Mouse (Mus musculus): Measurements from ENCODE around the gene Bcas1. TPM values are rescaled to one million over a fixed set of nuclear protein-coding genes. Genes with fewer than 3 reads are reported as not detected.

The Bcas1 gene
- polyA plus RNA-seq, 1 experiment from 2014 or later, result 2.1 TPM

DNA sequence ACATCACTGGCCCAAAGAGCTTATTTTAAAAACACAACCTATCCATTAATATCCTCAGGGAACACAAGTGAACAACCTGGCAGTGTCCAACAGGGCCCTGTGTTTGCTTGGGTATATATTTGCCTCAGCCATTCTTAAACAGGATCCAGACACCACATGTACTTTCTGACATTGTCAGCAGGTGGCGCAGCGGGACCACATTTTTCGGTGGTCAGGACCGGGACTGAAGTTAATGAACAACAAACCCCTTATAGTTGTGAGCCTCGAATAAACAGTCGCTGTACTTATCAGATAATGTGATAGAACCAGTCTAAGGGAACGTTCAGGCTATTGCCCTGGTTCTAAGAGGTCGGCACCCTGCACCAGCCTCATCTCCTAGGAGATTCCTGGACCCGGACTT is 23.3 kb upstream of the Bcas1 start:
- peak; percentile 45; the same call in 1 of the 2 replicates for ATAC-seq
- H3K36me3 ChIP-seq (ENCODE audit: poor library complexity, severe bottlenecking), result no peaks in the 10 kb centered on the region
- no peak overlapping the region for H3K4me2 ChIP-seq
- WGBS, result 9% methylated on average over 9 of the region's 9 CpGs
- H3K27me3 ChIP-seq, result no peaks in the 10 kb centered on the region; the same call in 1 of the 2 replicates
- no peak overlapping the region for H3K27ac ChIP-seq
- no peak overlapping the region for H3K9ac ChIP-seq
- H3K4me3 ChIP-seq, result no peak overlapping the region
- H3K9me3 ChIP-seq (replicated peaks), result no peaks in the 10 kb centered on the region
- H3K4me1 ChIP-seq, result peaks cover 11% of the 10 kb centered on the region; the same call in 1 of the 2 replicates

DNA sequence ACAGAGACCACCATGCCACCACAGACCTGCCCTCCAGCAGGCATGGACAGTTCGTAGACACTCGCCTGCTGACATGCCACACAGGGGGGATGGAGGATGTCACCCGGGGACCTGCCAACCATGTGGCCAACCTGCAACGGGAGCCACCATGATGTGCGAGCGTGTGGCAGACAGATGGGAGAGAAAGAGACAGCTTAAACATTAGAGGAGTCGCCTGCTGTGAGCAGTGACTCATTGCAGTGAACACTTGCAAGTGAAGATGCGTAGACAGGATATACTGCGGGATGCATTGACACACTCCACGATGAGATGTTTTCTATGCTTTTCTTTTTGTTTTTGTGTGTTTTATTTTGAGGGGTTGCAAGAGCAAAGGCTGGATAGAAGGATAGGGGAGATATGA is 20.0 kb upstream of the Bcas1 start:
- no peak for ATAC-seq
- Histone ChIP-seq H3K36me3 (ENCODE audit: poor library complexity, severe bottlenecking) (no peaks in the 10 kb centered on the region), H3K9me3 (replicated peaks) (no peaks in the 10 kb centered on the region), H3K27me3 (no peaks in the 10 kb centered on the region; the same call in 1 of the 2 replicates), H3K4me3 (no peak overlapping the region), H3K4me1 (peaks cover 11% of the 10 kb centered on the region; the same call in 1 of the 2 replicates), H3K9ac (no peak overlapping the region), H3K27ac (0 out of 2 replicates have a peak overlapping the region, but pooled peaks have one; percentile 15), H3K4me2 (no peak overlapping the region)
- 67% methylated on average over 10 of the region's 10 CpGs for WGBS

DNA sequence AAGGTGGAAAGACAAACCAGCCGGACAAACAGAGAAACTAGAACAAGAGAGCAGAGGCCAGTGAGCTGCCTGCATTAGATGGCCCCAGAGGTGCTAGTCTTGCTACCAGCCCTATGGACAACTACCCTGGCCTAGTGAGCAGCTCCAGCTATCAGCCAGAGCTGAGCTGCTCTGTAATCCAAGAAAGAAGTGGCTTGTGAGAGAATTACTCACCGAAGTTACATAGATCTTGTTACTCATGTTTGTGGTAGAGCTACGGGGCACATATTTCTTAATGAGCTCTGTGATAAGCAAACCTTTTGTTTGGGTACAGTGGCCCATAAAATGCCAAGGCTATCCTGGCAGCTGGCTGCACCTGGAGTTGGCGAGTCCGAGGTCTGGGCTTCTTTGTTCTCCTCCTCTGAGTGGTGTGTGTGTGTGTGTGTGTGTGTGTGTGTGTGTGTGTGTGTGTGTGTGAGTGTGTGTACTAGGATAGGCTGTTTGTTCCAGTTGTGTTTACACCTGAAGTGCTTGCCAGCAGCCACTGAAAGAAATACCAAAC is 19.3 kb upstream of the Bcas1 start:
- WGBS, result 43% methylated on average over 5 of the region's 5 CpGs

DNA sequence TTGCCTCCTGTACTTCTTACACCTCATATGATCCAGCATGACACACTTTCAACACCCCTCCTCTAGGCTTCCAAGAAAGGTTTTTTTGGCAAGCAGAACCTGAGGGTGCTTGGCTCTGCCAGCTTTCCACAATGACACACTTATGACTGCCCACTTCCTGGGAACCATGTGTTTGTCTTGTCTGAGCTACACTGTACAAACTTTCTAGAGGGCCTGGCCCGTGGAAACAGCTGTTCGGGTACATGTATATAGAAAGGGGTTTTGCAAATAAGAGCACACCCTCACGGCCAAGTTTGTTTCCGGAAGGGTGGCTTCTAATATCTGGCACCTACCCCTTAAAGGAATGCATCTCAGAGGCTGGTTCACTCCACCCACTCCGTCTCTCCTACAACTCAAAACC is 18.2 kb upstream of the Bcas1 start:
- 91% methylated on average over 5 of the region's 5 CpGs for WGBS
- Histone ChIP-seq H3K27ac (no peak overlapping the region), H3K27me3 (no peaks in the 10 kb centered on the region; the same call in 1 of the 2 replicates), H3K4me3 (no peak overlapping the region), H3K9me3 (replicated peaks) (no peaks in the 10 kb centered on the region), H3K4me1 (peaks cover 11% of the 10 kb centered on the region; the same call in 1 of the 2 replicates), H3K4me2 (no peak overlapping the region), H3K36me3 (ENCODE audit: poor library complexity, severe bottlenecking) (no peaks in the 10 kb centered on the region), H3K9ac (no peak overlapping the region)
- ATAC-seq, result no peak

More for the DNA sequence above, 19.3 kb upstream of the Bcas1 start:
- no peak for ATAC-seq
- no peaks in the 10 kb centered on the region for H3K36me3 ChIP-seq (ENCODE audit: poor library complexity, severe bottlenecking)
- H3K27ac ChIP-seq, result no peak overlapping the region
- H3K4me1 ChIP-seq, result peaks cover 11% of the 10 kb centered on the region; the same call in 1 of the 2 replicates
- H3K27me3 ChIP-seq, result no peaks in the 10 kb centered on the region; the same call in 1 of the 2 replicates
- no peak overlapping the region for H3K4me2 ChIP-seq
- H3K9ac ChIP-seq, result no peak overlapping the region
- no peak overlapping the region for H3K4me3 ChIP-seq
- H3K9me3 ChIP-seq (replicated peaks), result no peaks in the 10 kb centered on the region

DNA sequence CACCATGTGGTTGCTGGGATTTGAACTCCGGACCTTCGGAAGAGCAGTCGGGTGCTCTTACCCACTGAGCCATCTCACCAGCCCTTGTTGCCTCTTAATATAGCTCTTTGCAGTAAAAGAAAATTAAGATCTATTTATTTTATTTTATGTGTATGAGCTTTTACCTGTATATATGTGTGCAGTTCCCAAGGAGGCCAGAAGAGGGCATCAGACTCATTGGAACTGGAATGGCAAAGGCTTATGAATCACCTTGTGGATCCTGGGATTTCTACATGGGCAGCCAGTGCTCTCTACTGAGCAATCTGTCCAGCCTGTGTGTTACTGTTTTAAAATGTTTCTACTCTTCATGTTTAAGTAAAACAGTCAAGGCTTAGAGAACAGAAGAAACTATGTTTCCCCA is 14.9 kb upstream of the Bcas1 start:
- Histone ChIP-seq H3K27me3 (peaks cover 4% of the 10 kb centered on the region; the same call in 1 of the 2 replicates), H3K4me2 (no peak overlapping the region), H3K4me3 (no peak overlapping the region), H3K9me3 (replicated peaks) (no peaks in the 10 kb centered on the region), H3K27ac (no peak overlapping the region), H3K36me3 (ENCODE audit: poor library complexity, severe bottlenecking) (no peaks in the 10 kb centered on the region), H3K4me1 (peaks cover 8% of the 10 kb centered on the region; the same call in 1 of the 2 replicates), H3K9ac (no peak overlapping the region)
- 73% methylated on average over 3 of the region's 3 CpGs for WGBS
- ATAC-seq, result no peak

DNA sequence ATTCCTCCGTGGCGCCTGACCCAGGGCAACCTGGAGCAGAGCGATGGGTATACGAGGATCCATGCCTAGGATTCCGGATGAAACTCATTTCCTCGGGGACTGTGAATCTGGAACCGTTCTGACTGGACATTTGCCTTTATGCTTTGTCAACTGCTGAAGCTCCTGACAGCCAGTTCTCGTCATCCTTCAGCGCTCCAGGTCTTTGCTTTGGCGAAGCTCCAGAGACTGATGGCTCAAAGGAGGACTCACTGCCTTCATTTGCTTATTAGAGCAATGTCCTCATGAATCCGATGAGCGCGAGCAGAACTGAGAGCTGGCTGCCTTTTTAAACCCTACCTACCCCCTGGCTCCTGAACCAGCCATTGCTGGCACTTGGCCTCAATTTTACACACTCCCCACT is 11.1 kb upstream of the Bcas1 start:
- no peak for ATAC-seq
- no peak overlapping the region for H3K27ac ChIP-seq
- no peaks in the 10 kb centered on the region for H3K9me3 ChIP-seq (replicated peaks)
- peaks cover 7% of the 10 kb centered on the region; the same call in 1 of the 2 replicates for H3K27me3 ChIP-seq
- H3K9ac ChIP-seq, result no peak overlapping the region
- no peak overlapping the region for H3K4me3 ChIP-seq
- WGBS, result 43% methylated on average over 13 of the region's 13 CpGs
- no peaks in the 10 kb centered on the region for H3K4me1 ChIP-seq
- H3K36me3 ChIP-seq (ENCODE audit: poor library complexity, severe bottlenecking), result no peaks in the 10 kb centered on the region
- H3K4me2 ChIP-seq, result no peak overlapping the region

DNA sequence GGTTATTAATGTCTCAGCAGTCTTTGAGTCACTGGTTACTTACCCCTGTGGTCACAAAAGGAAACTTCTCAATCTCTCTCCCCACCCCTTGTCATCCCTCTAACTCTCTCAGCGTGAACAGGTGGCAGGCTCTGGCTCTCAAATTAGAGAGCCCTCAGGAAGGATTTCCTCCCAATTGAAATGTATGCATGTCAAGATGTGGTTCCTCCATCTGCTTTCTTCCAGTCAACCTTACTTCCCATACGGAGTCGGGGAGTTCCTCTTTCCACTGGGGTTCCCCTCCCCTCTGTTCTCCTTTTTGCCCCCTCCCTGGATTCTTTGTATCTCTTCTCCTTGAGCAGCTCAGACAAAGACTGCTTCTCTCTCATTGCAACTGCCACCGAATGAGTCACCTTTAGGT is 8.6 kb upstream of the Bcas1 start:
- Histone ChIP-seq H3K4me1 (no peaks in the 10 kb centered on the region), H3K27ac (no peak overlapping the region), H3K9ac (no peak overlapping the region), H3K9me3 (replicated peaks) (no peaks in the 10 kb centered on the region), H3K4me3 (no peak overlapping the region), H3K27me3 (peaks cover 7% of the 10 kb centered on the region; the same call in 1 of the 2 replicates), H3K4me2 (no peak overlapping the region), H3K36me3 (ENCODE audit: poor library complexity, severe bottlenecking) (no peaks in the 10 kb centered on the region)
- ATAC-seq, result no peak
- WGBS, result 68% methylated on average over 4 of the region's 4 CpGs

DNA sequence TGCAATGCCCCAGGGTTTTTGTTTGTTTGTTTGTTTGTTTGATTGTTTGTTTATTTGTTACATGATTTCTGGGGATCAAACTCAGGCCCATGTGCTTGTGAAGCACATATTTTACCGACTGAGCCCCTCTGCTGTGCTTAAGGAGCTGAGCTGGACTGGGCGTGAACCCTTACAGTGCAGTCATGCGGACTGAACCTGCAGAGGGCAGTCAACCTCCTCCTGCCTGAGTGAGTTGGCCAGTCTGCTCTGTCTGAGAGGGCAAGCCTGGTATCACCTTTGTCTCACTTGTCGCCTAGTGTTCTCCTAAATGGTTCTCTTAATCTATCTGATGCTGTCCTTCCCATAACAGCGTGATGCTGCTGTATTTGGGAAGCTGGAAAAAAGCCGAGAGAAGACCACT is 4.5 kb upstream of the Bcas1 start:
- no peak for ATAC-seq
- Histone ChIP-seq H3K4me1 (0 out of 2 replicates have a peak, but pooled peaks cover 4% of the 10 kb centered on the region), H3K4me3 (no peak overlapping the region), H3K27ac (no peak overlapping the region), H3K27me3 (0 out of 2 replicates have a peak, but pooled peaks cover 1% of the 10 kb centered on the region), H3K9me3 (replicated peaks) (no peaks in the 10 kb centered on the region), H3K36me3 (ENCODE audit: poor library complexity, severe bottlenecking) (no peaks in the 10 kb centered on the region), H3K9ac (no peak overlapping the region), H3K4me2 (no peak overlapping the region)
- WGBS, result 48% methylated on average over 6 of the region's 6 CpGs

DNA sequence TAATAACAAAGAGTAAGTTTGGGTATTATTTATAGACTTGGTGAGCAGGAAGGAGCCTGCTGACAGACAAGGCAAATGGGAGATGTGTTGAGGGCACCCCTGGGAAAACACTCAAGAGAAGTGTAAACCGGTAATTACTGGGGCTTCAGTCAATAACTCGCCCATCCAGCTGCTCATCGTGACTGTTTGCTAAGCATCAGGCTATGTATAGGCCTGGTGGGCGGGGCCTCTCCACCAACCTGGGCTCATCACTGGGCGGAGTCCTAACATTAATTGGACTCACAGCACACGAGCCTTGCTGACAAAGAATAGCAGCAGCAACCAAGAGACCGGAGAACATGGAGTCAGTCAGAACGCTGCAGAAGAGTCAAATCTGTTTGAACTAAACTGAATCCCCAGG is 1.3 kb upstream of the Bcas1 start:
- Histone ChIP-seq H3K4me2 (no peak overlapping the region), H3K9ac (no peak overlapping the region), H3K36me3 (ENCODE audit: poor library complexity, severe bottlenecking) (no peaks in the 10 kb centered on the region), H3K4me1 (0 out of 2 replicates have a peak, but pooled peaks cover 4% of the 10 kb centered on the region), H3K27ac (no peak overlapping the region), H3K4me3 (no peak overlapping the region), H3K9me3 (replicated peaks) (no peaks in the 10 kb centered on the region), H3K27me3 (no peaks in the 10 kb centered on the region)
- 50% methylated on average over 8 of the region's 8 CpGs for WGBS
- ATAC-seq, result no peak

DNA sequence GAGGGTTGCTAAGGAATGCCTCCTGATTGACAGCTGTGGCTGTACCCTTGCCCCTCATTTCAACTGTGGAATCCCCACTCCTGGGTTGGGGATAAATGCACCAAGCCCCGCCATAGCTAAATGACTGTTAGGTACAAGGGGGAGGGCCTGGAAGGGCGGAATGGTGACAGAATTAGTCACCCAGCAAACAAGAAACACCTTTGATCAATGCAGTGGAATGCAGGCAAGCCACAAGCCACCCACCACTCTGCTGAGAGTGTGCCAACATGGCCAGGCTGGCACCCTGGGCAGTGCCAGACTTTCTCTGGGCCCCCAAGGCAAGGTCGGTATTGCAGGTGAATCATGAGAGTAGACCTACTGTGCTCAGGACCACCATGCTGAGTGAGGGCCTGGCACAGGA is 3.5 kb downstream of the Bcas1 start:
- H3K27ac ChIP-seq, result no peak overlapping the region
- no peaks in the 10 kb centered on the region; the same call in 1 of the 2 replicates for H3K27me3 ChIP-seq
- ATAC-seq, result no peak
- H3K9me3 ChIP-seq (replicated peaks), result no peaks in the 10 kb centered on the region
- no peak overlapping the region for H3K9ac ChIP-seq
- WGBS, result 72% methylated on average over 3 of the region's 3 CpGs
- H3K36me3 ChIP-seq (ENCODE audit: poor library complexity, severe bottlenecking), result no peaks in the 10 kb centered on the region
- 0 out of 2 replicates have a peak, but pooled peaks cover 3% of the 10 kb centered on the region for H3K4me1 ChIP-seq
- H3K4me3 ChIP-seq, result no peak overlapping the region
- H3K4me2 ChIP-seq, result no peak overlapping the region

DNA sequence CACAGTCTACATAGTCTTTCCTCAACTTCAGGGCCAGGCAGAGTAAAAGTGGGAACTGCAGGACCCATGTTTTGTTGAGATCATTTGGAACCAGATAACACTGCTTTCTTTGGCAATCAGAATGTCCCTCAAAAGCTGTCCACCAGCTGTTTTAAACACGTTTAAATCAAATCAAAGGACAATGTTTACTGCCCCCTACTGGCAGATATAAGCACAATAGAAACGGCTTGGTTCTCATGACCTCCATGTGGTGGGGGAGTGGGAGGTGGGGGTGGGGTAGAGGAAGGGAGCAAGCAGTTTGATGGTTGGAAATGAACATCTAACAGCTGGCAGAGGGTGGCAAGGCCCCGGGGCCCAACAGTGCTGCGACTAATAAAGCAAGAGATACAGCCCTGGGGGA is 5.7 kb downstream of the Bcas1 start:
- no peaks in the 10 kb centered on the region for H3K4me1 ChIP-seq

DNA sequence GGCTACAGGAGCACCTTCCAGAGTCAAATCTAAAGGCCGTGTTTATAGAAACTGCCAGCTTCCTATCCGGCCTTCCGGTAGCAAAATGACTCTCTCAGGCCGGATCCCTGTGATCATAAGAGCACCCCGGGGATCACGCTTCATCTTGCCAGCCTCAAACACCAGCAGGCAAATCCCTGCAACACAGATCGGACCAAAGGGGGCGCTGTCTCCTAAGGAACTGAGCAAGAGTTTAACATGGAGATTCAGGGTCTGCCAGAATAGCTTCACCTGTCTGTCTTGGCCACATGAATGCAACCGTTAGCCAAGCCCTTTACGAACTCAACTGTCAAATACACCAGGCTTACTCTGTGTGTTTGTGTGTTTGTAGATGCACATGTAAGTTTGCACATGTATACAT is 8.9 kb downstream of the Bcas1 start:
- Histone ChIP-seq H3K4me1 (no peaks in the 10 kb centered on the region), H3K9me3 (replicated peaks) (no peaks in the 10 kb centered on the region), H3K27me3 (no peaks in the 10 kb centered on the region; the same call in 1 of the 2 replicates), H3K36me3 (ENCODE audit: poor library complexity, severe bottlenecking) (no peaks in the 10 kb centered on the region), H3K9ac (no peak overlapping the region), H3K4me3 (no peak overlapping the region), H3K4me2 (no peak overlapping the region), H3K27ac (no peak overlapping the region)
- WGBS, result 51% methylated on average over 10 of the region's 10 CpGs
- ATAC-seq, result no peak

More for the DNA sequence above, 5.7 kb downstream of the Bcas1 start:
- Histone ChIP-seq H3K9me3 (replicated peaks) (no peaks in the 10 kb centered on the region), H3K27ac (no peak overlapping the region), H3K9ac (no peak overlapping the region), H3K36me3 (ENCODE audit: poor library complexity, severe bottlenecking) (no peaks in the 10 kb centered on the region), H3K4me2 (no peak overlapping the region), H3K27me3 (no peaks in the 10 kb centered on the region; the same call in 1 of the 2 replicates), H3K4me3 (no peak overlapping the region)
- WGBS, result 49% methylated on average over 4 of the region's 4 CpGs
- no peak for ATAC-seq

Measured in forebrain, embryonic 13.5 days (tissue).